Mouse (Mus musculus) neural tube, embryonic 14.5 days (tissue): ENCODE measurements at regions not wholly inside any gene's neighbourhood (a gene's known extent, or its start where the extent isn't known, plus 50 kb on each side); places are given as distances from the start of the nearest gene placed in this dataset.

Experiments used
- ATAC-seq: fragments of 200-750 bp; cut with Nextera tagmentation; 2 replicates; pipeline ENCODE4 v1.8.0; 2017; ENCODE audit warnings: low read depth, mild to moderate bottlenecking, moderate TSS enrichment, moderate library complexity
- H3K27ac ChIP-seq: fragments of 300-500 bp; sonication (generic); 2 replicates; pipeline ENCODE4 v1.5.1; 2014; ENCODE audit warnings: low read depth, mild to moderate bottlenecking, control low read depth, low read length, moderate library complexity, mixed read lengths
- H3K27me3 ChIP-seq: fragments of 300-500 bp; sonication (generic); 2 replicates; pipeline ENCODE4 v1.6.1; 2014; ENCODE audit warnings: low read length; ENCODE audit not compliant: control insufficient read depth, insufficient read depth
- H3K36me3 ChIP-seq: fragments of 300-500 bp; sonication (generic); 2 replicates; pipeline ENCODE4 v1.6.1; 2014; ENCODE audit warnings: low read length, mixed read lengths; ENCODE audit not compliant: control insufficient read depth, insufficient read depth
- H3K4me1 ChIP-seq: fragments of 300-500 bp; sonication (generic); 2 replicates; pipeline ENCODE4 v1.6.1; 2014; ENCODE audit warnings: low read length; ENCODE audit not compliant: control insufficient read depth, insufficient read depth
- H3K4me2 ChIP-seq: fragments of 300-500 bp; sonication (generic); 2 replicates; pipeline ENCODE4 v1.6.1; 2014; ENCODE audit warnings: mild to moderate bottlenecking, low read depth, low read length, control low read depth
- H3K4me3 ChIP-seq: fragments of 300-500 bp; sonication (generic); 2 replicates; pipeline ENCODE4 v1.5.1; 2014; ENCODE audit warnings: low read depth, low read length, control low read depth, mixed read lengths
- H3K9ac ChIP-seq: fragments of 300-500 bp; sonication (generic); replicated peaks from 2 replicates; pipeline ENCODE4 v1.6.1; 2014; ENCODE audit warnings: low read depth, mild to moderate bottlenecking, control low read depth, low read length, mixed read lengths
- H3K9me3 ChIP-seq: fragments of 300-500 bp; sonication (generic); 2 replicates; pipeline ENCODE4 v1.6.1; 2016; ENCODE audit warnings: low read length; ENCODE audit not compliant: control insufficient read depth
- WGBS: fragments of 180-500 bp; shearing (Covaris S2); extraction: QIAGEN DNeasy Blood & Tissue Kit; methylation state at CpG from one replicate; pipeline ENCODE4 v1.1.7; 2014; 5-methylcytosine and 5-hydroxymethylcytosine counted together

- no peak overlapping the region for H3K4me2 ChIP-seq
- 31% methylated on average over 6 of the region's 6 CpGs for WGBS
- H3K9ac ChIP-seq, result no peak overlapping the region
- ATAC-seq, result no peak
- no peaks in the 10 kb centered on the region for H3K4me1 ChIP-seq
- H3K9me3 ChIP-seq, result no peaks in the 10 kb centered on the region
- no peak overlapping the region for H3K4me3 ChIP-seq
- no peaks in the 10 kb centered on the region for H3K36me3 ChIP-seq
- 0 out of 2 replicates have a peak overlapping the region, but pooled peaks have one; percentile 18 for H3K27ac ChIP-seq
- H3K27me3 ChIP-seq, result no peaks in the 10 kb centered on the region
Measured at GRCm38 (mm10) chr13:111954520-111954884, 145.7 kb upstream of the Map3k1 start.

- no peak for ATAC-seq
- Histone ChIP-seq H3K4me2 (no peak overlapping the region), H3K36me3 (no peaks in the 10 kb centered on the region), H3K4me1 (no peaks in the 10 kb centered on the region), H3K9me3 (no peaks in the 10 kb centered on the region), H3K4me3 (no peak overlapping the region), H3K27ac (no peak overlapping the region), H3K9ac (no peak overlapping the region), H3K27me3 (no peaks in the 10 kb centered on the region)
- WGBS, result 84% methylated on average over 3 of the region's 3 CpGs
Measured at GRCm38 (mm10) chr13:111957118-111957517, 148.3 kb upstream of the Map3k1 start.

DNA sequence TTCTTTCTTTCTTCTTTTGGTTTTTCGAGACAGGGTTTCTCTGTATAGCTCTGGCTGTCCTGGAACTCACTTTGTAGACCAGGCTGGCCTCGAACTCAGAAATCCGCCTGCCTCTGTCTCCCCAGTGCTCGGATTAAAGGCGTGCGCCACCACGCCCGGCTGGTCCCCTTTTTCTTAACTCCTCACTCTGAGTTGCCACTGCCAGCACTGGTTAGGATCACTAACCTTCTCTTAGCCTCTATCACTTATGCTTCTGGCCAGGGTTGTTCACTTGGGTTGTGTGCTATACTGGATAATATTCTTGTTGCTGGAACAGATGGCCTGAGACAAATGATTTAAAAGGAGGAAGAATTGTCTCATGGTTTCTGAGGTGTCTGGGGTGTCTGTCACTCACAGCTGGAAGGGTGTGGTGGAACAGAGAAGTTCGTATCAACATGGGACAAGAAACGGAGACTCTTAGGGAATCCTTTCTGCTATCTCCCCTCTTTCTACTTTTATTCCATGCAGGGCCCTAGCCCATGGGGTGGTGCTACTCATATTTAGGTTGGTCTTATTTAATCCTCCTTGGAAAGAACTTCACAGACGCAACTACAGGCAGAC lies 149.0 kb upstream of the Map3k1 start:
- no peak overlapping the region for H3K4me2 ChIP-seq
- WGBS, result 91% methylated on average over 11 of the region's 11 CpGs

GRCm38 (mm10) chr13:111958421-111958820 lies 149.6 kb upstream of the Map3k1 start:
- WGBS, result 98% methylated on average over 1 of the region's 1 CpGs
- H3K36me3 ChIP-seq, result no peaks in the 10 kb centered on the region
- H3K27me3 ChIP-seq, result no peaks in the 10 kb centered on the region
- H3K4me2 ChIP-seq, result no peak overlapping the region
- no peak overlapping the region for H3K27ac ChIP-seq
- no peak overlapping the region for H3K4me3 ChIP-seq
- no peaks in the 10 kb centered on the region for H3K4me1 ChIP-seq
- no peak overlapping the region for H3K9ac ChIP-seq
- no peaks in the 10 kb centered on the region for H3K9me3 ChIP-seq
- ATAC-seq, result no peak

More for the DNA sequence above, 149.0 kb upstream of the Map3k1 start:
- H3K4me1 ChIP-seq, result no peaks in the 10 kb centered on the region
- no peaks in the 10 kb centered on the region for H3K27me3 ChIP-seq
- no peak overlapping the region for H3K27ac ChIP-seq
- no peaks in the 10 kb centered on the region for H3K36me3 ChIP-seq
- H3K9me3 ChIP-seq, result no peaks in the 10 kb centered on the region
- ATAC-seq, result no peak
- no peak overlapping the region for H3K4me3 ChIP-seq
- H3K9ac ChIP-seq, result no peak overlapping the region

DNA sequence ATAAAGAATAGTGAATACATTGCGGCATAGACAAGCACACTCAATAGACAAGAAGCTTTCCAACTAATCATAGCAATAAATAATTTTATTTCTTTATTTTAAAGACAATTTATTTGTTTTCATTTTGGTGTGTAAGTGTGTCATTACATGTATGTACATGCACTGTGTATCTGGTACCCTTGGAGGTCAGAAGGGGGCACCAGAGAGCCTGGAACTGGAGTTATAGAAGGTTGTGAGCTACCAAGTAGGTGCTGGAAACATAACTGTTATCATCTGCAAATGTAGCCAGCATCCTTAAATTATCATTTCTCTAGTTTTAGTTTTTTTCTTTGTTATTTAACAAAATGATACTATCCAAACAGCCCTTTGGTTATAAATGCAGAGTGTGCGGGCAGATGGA lies 151.2 kb upstream of the Map3k1 start:
- ATAC-seq, result no peak
- 100% methylated on average over 2 of the region's 2 CpGs for WGBS
- no peak overlapping the region for H3K4me2 ChIP-seq
- H3K27me3 ChIP-seq, result no peaks in the 10 kb centered on the region
- H3K4me3 ChIP-seq, result no peak overlapping the region
- no peak overlapping the region for H3K27ac ChIP-seq
- no peaks in the 10 kb centered on the region for H3K4me1 ChIP-seq
- no peak overlapping the region for H3K9ac ChIP-seq
- no peaks in the 10 kb centered on the region for H3K36me3 ChIP-seq
- H3K9me3 ChIP-seq, result no peaks in the 10 kb centered on the region

GRCm38 (mm10) chr13:111961423-111961822 lies 152.6 kb upstream of the Map3k1 start:
- Histone ChIP-seq H3K9ac (no peak overlapping the region), H3K4me3 (no peak overlapping the region), H3K27ac (no peak overlapping the region), H3K4me2 (no peak overlapping the region), H3K36me3 (no peaks in the 10 kb centered on the region), H3K4me1 (no peaks in the 10 kb centered on the region), H3K27me3 (no peaks in the 10 kb centered on the region), H3K9me3 (no peaks in the 10 kb centered on the region)
- WGBS, result 84% methylated on average over 6 of the region's 6 CpGs
- ATAC-seq, result no peak

DNA sequence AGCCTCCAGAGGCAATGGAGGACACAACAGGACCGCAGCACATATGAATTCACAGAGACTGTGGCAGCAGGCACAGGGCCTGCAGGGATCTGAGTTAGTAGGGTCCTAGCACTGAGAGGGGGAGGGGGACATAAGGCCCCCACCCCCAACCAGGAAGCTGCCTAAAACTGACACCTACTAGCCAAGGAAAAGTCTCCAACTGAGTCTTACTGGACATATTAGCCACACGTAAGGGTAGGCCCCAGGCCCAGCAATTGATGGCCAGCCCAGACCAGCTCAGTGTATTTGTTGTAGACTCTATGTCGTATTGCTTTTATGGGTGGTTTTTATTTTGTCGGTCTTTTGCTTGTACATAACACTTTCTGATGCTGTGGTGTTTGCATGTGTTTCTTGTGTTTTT lies 153.4 kb upstream of the Map3k1 start:
- Histone ChIP-seq H3K4me2 (no peak overlapping the region), H3K27me3 (no peaks in the 10 kb centered on the region), H3K4me1 (no peaks in the 10 kb centered on the region), H3K27ac (no peak overlapping the region), H3K36me3 (no peaks in the 10 kb centered on the region), H3K9ac (no peak overlapping the region), H3K9me3 (no peaks in the 10 kb centered on the region), H3K4me3 (no peak overlapping the region)
- ATAC-seq, result no peak
- WGBS, result 85% methylated on average over 4 of the region's 4 CpGs

DNA sequence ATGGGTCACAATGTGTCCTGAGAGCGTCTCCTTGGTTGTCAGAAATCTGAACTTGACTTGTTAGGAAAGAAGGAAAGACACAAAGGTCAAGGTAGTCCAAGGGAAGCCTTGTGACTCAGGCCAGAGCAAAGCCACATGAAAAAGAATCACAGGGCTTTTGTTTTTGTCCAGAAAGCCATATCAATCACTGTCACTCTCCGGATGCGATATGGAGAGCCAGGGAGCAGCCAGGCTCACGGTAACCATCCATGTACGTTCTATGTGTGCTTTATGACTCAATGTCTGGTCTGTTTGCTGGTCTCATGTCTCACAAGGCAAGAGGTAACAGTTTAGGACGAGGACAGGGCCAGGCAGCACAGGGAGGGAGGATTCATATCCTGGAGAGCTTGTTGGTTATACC lies 157.3 kb upstream of the Map3k1 start:
- H3K4me2 ChIP-seq, result no peak overlapping the region
- no peaks in the 10 kb centered on the region for H3K27me3 ChIP-seq
- ATAC-seq, result no peak
- no peak overlapping the region for H3K27ac ChIP-seq
- 0 out of 2 replicates have a peak, but pooled peaks cover 2% of the 10 kb centered on the region for H3K4me1 ChIP-seq
- H3K9me3 ChIP-seq, result no peaks in the 10 kb centered on the region
- no peaks in the 10 kb centered on the region for H3K36me3 ChIP-seq
- no peak overlapping the region for H3K9ac ChIP-seq
- no peak overlapping the region for H3K4me3 ChIP-seq
- 48% methylated on average over 6 of the region's 6 CpGs for WGBS

- no peaks in the 10 kb centered on the region for H3K36me3 ChIP-seq
- no peaks in the 10 kb centered on the region for H3K9me3 ChIP-seq
- no peak overlapping the region for H3K9ac ChIP-seq
- no peak overlapping the region for H3K27ac ChIP-seq
- H3K4me1 ChIP-seq, result 0 out of 2 replicates have a peak, but pooled peaks cover 2% of the 10 kb centered on the region
- WGBS, result 12% methylated on average over 3 of the region's 3 CpGs
- H3K4me3 ChIP-seq, result no peak overlapping the region
- H3K27me3 ChIP-seq, result no peaks in the 10 kb centered on the region
- H3K4me2 ChIP-seq, result no peak overlapping the region
- ATAC-seq, result no peak
Measured at GRCm38 (mm10) chr13:111966627-111967026, 157.8 kb upstream of the Map3k1 start.
